Mouse (Mus musculus): ENCODE data around the gene Stk32b.

GRCm38 (mm10) chr5:37650681-37651211 is 66.2 kb downstream of the Stk32b start:
- TF ChIP-seq POLR2A (IDR thresholded peaks at IDR 0.05; ENCODE audit: insufficient read depth, low read depth, low read length) (no peak), CTCF (IDR thresholded peaks at IDR 0.05; ENCODE audit: insufficient read depth, low read depth, low read length) (no peak)
